Mouse (Mus musculus): ENCODE measurements around the gene Prl. TPM values are rescaled to one million over a fixed set of nuclear protein-coding genes. Genes with fewer than 3 reads are reported as not detected.
"Not testable (repeated sequence)": the region's sequence is repeated elsewhere in the genome, so short reads cannot be mapped to it uniquely, and the experiment has no call there.

Gene Prl
- not detected in 2 replicates for polyA plus RNA-seq (2015; fragmentation: Nextera tagmentation; extraction: Ambion mirVana)

GRCm38 (mm10) chr13:27057270-27057669 is at the start of gene Prl:
Gene Prl, plus strand, starts transcription at chr13:27057570.
- Histone ChIP-seq H3K4me1 (no peaks in the 10 kb centered on the region), H3K27ac (replicated peaks) (no peak within 1 kb of the TSS), H3K36me3 (no peaks in the 10 kb centered on the region), H3K9me3 (no peaks in the 10 kb centered on the region), H3K9ac (replicated peaks) (no peak within 1 kb of the TSS), H3K27me3 (no peaks in the 10 kb centered on the region), H3K4me3 (no peak within 1 kb of the TSS), H3K4me2 (replicated peaks) (no peak within 1 kb of the TSS)
- WGBS: 93% methylated on average over 1 of the region's 1 CpGs
- no peak for ATAC-seq (replicated peaks)

DNA sequence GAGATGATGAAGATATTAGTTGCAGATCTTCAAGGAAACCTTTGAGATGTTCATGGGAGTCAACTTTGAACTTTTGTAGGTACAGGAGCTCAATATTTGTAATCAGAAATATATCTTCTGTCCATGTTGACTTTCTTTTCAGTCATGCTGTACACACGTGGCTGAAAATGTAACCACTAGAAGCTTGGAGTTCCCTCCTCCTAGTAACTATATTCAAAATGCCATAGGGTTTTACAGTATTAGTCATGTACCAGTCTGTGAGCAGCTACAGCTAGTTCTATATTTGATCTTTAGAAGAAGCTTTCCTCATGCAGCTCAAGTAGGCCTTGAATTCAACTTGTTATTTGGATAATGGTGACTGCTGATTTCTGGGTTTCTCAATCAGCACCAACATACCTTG is 30.8 kb upstream of the Prl start:
- WGBS: 84% methylated on average over 1 of the region's 1 CpGs
- ATAC-seq (replicated peaks): no peak
- H3K4me2 ChIP-seq (replicated peaks): no peak overlapping the region
- H3K4me1 ChIP-seq: no peaks in the 10 kb centered on the region
- H3K27ac ChIP-seq (replicated peaks): no peak overlapping the region
- no peaks in the 10 kb centered on the region for H3K9me3 ChIP-seq
- H3K4me3 ChIP-seq: no peak overlapping the region
- H3K27me3 ChIP-seq: no peaks in the 10 kb centered on the region
- H3K36me3 ChIP-seq: no peaks in the 10 kb centered on the region
- H3K9ac ChIP-seq (replicated peaks): no peak overlapping the region

GRCm38 (mm10) chr13:27027376-27027775 is 30.0 kb upstream of the Prl start:
- Histone ChIP-seq H3K4me1 (no peaks in the 10 kb centered on the region), H3K27ac (replicated peaks) (no peak overlapping the region), H3K4me2 (replicated peaks) (no peak overlapping the region), H3K9me3 (no peaks in the 10 kb centered on the region), H3K4me3 (no peak overlapping the region), H3K9ac (replicated peaks) (no peak overlapping the region), H3K36me3 (no peaks in the 10 kb centered on the region), H3K27me3 (no peaks in the 10 kb centered on the region)
- ATAC-seq (replicated peaks): no peak
- 90% methylated on average over 1 of the region's 1 CpGs for WGBS

DNA sequence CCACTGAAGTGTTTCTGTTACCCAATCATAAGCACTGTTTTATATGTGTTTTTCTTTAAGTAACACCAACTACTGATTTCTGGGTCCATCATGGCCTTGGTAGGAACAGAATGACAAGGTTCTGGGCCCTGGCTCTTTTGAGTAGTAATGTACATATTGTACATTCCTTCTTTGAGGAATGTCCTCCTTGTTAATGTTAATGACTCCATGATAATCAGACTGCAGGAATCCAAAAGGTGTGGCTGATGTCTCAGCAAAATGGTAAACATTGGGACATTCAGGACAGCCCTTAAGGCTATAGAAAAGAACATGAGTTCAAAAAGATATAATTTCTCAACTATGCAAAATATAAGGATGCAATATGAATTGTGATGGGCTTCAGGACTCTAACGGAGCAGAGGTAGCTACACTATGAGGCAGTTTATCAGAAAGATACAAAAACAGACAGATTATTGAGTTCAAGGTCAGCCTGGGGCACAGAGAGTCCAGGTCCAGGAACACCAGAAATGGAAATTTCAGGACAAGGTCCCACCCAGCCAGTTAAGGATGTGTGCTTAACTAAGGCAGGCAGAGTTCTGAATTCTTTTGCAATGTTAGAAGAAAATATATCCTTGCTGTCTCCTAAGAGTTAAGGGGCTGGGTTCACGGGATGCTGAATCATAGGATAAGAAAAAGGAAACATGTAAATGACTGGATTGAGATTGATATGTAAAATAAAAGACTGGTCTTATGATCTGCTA is 28.7 kb upstream of the Prl start:
- Histone ChIP-seq H3K36me3 (no peaks in the 10 kb centered on the region), H3K9me3 (no peaks in the 10 kb centered on the region), H3K27ac (replicated peaks) (no peak overlapping the region), H3K27me3 (no peaks in the 10 kb centered on the region), H3K4me2 (replicated peaks) (no peak overlapping the region), H3K4me3 (no peak overlapping the region), H3K9ac (replicated peaks) (no peak overlapping the region), H3K4me1 (no peaks in the 10 kb centered on the region)
- no peak for ATAC-seq (replicated peaks)
- 91% methylated on average over 2 of the region's 2 CpGs for WGBS

DNA sequence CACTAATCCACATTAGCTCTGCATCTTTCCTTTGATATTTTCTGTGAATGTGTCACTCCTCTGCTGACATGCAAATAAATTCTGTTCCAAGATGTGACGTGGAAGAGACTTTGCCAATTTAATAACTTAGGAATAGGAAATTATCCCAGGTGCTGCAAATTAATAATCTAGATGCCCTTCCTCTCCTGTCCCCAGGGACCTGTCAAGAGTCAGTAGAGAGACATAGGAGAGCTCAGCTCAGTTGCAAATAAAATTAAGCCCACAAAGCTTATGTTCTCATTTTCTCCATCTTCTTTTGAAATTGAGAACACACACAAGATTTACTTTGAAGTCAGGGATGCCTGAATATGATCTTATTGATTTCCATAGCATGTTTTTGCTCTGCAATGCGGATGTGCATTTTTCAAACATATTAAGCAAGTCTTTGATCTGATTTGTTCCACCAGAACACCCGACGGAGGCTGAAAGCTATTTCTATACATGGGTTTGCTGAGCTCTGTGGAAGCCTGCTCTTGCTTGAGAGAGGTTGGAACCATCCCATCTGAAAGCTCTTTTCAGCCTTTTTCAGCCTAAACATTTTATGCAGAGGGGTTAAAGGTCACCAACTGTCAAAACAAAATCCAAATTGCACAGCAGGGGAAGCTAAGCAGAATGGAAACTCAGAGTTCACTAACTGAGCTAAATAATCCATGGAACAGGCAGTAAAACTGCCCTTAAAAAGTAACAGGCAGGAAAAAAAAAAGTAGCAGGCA is 26.1 kb upstream of the Prl start:
- Histone ChIP-seq H3K9ac (replicated peaks) (no peak overlapping the region), H3K4me1 (no peaks in the 10 kb centered on the region), H3K4me2 (replicated peaks) (no peak overlapping the region), H3K9me3 (no peaks in the 10 kb centered on the region), H3K36me3 (no peaks in the 10 kb centered on the region), H3K4me3 (no peak overlapping the region), H3K27me3 (no peaks in the 10 kb centered on the region), H3K27ac (replicated peaks) (no peak overlapping the region)
- no peak for ATAC-seq (replicated peaks)
- WGBS: 21% methylated on average over 4 of the region's 4 CpGs

- H3K4me2 ChIP-seq (replicated peaks): no peak overlapping the region
- H3K27ac ChIP-seq (replicated peaks): no peak overlapping the region
- H3K36me3 ChIP-seq: no peaks in the 10 kb centered on the region
- 74% methylated on average over 1 of the region's 1 CpGs for WGBS
- no peaks in the 10 kb centered on the region for H3K4me1 ChIP-seq
- H3K9ac ChIP-seq (replicated peaks): no peak overlapping the region
- ATAC-seq (replicated peaks): no peak
- H3K9me3 ChIP-seq: no peaks in the 10 kb centered on the region
- no peaks in the 10 kb centered on the region for H3K27me3 ChIP-seq
- H3K4me3 ChIP-seq: no peak overlapping the region
Observed at GRCm38 (mm10) chr13:27031853-27032240, 25.5 kb upstream of the Prl start.

- H3K9ac ChIP-seq (replicated peaks): no peak overlapping the region
- WGBS: 87% methylated on average over 2 of the region's 2 CpGs
- no peaks in the 10 kb centered on the region for H3K27me3 ChIP-seq
- H3K4me2 ChIP-seq (replicated peaks): no peak overlapping the region
- H3K27ac ChIP-seq (replicated peaks): no peak overlapping the region
- no peak overlapping the region for H3K4me3 ChIP-seq
- ATAC-seq (replicated peaks): no peak
- no peaks in the 10 kb centered on the region for H3K9me3 ChIP-seq
- H3K36me3 ChIP-seq: no peaks in the 10 kb centered on the region
- no peaks in the 10 kb centered on the region for H3K4me1 ChIP-seq
Observed at GRCm38 (mm10) chr13:27032998-27033397, 24.4 kb upstream of the Prl start.

DNA sequence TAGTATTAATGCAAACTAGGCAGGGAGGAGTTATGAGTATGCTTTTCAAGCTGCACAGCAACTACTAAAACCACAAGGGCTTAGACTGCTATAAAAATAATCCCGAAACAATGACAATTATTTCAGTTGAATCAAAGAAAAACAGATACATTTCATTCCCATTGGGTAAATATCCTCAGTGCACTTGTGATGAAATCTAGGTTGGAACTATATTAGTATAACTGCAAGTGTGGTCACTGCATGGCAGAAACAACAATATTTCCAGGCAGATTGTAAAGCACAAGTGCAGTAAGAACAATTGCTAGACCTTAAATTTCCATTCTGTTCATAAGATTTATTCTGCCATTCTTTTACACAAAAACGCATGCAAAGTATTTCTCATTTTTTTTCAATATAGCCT is 15.2 kb upstream of the Prl start:
- H3K36me3 ChIP-seq: no peaks in the 10 kb centered on the region
- H3K4me2 ChIP-seq (replicated peaks): no peak overlapping the region
- no peaks in the 10 kb centered on the region for H3K27me3 ChIP-seq
- H3K4me3 ChIP-seq: no peak overlapping the region
- no peak overlapping the region for H3K9ac ChIP-seq (replicated peaks)
- no peaks in the 10 kb centered on the region for H3K4me1 ChIP-seq
- no peaks in the 10 kb centered on the region for H3K9me3 ChIP-seq
- H3K27ac ChIP-seq (replicated peaks): no peak overlapping the region
- WGBS: 88% methylated on average over 2 of the region's 2 CpGs
- ATAC-seq (replicated peaks): no peak

DNA sequence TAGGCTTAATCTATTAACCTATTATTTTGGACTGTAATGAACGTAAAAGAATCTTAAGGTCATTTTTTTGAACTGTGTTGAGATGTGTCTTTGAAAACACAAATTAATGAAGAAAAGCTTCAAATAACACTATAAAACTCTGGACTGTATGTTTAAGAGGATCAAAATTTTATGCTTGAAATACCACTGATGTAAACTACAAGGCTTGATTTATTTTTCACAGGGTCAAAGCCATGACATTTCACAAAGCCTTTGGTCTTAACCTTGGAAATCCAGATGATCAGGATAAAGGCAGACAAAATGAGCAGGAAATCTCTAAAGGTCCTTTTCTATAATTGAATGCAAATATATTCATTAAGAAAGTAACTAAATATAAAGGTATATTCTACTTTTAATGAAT is 14.0 kb upstream of the Prl start:
- no peak overlapping the region for H3K4me2 ChIP-seq (replicated peaks)
- no peaks in the 10 kb centered on the region for H3K36me3 ChIP-seq
- H3K4me3 ChIP-seq: no peak overlapping the region
- H3K27ac ChIP-seq (replicated peaks): no peak overlapping the region
- no peaks in the 10 kb centered on the region for H3K4me1 ChIP-seq
- ATAC-seq (replicated peaks): no peak
- WGBS: 66% methylated on average over 1 of the region's 1 CpGs
- no peaks in the 10 kb centered on the region for H3K9me3 ChIP-seq
- H3K9ac ChIP-seq (replicated peaks): no peak overlapping the region
- no peaks in the 10 kb centered on the region for H3K27me3 ChIP-seq

DNA sequence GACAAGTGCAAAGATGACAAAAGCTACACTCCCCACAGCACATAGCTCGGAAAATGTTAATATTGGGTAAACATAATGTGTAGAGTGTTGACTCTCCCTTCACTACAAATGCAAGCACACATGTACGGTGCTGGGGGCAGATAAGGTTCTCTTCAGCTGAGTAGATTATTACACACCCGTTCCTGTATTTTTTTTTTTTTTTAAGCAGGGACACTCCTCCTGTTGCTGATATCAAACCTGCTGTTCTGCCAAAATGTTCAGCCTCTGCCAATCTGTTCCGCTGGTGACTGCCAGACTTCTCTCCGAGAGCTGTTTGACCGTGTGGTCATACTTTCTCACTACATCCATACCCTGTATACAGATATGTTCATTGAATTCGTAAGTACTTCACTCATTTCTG is 1.8 kb downstream of the Prl start:
- ATAC-seq (replicated peaks): no peak
- no peaks in the 10 kb centered on the region for H3K36me3 ChIP-seq
- 64% methylated on average over 7 of the region's 7 CpGs for WGBS

GRCm38 (mm10) chr13:27093890-27094289 is 36.5 kb downstream of the Prl start, which contains the start of gene Prl3d1:
Gene Prl3d1, plus strand, starts transcription at chr13:27094190.
- H3K4me2 ChIP-seq (replicated peaks); H3K27me3 ChIP-seq; H3K9me3 ChIP-seq; ATAC-seq (replicated peaks); H3K36me3 ChIP-seq; H3K4me3 ChIP-seq; H3K4me1 ChIP-seq; H3K9ac ChIP-seq (replicated peaks); H3K27ac ChIP-seq (replicated peaks): not testable (repeated sequence)
- 92% methylated on average over 5 of the region's 5 CpGs for WGBS

More for the DNA sequence above, 1.8 kb downstream of the Prl start:
- Histone ChIP-seq H3K27ac (replicated peaks) (no peak overlapping the region), H3K4me3 (no peak overlapping the region), H3K4me1 (no peaks in the 10 kb centered on the region), H3K4me2 (replicated peaks) (no peak overlapping the region), H3K9ac (replicated peaks) (no peak overlapping the region), H3K27me3 (no peaks in the 10 kb centered on the region), H3K9me3 (no peaks in the 10 kb centered on the region)
